Mouse (Mus musculus) brain, embryonic 14.5 days (tissue): ENCODE measurements around the gene Oaz1. TPM values are rescaled to one million over a fixed set of nuclear protein-coding genes. Genes with fewer than 3 reads are reported as not detected.
A peak's percentile ranks its signal among the peaks of the same experiment; 100 is the strongest.

Source experiments
- DNase-seq: peaks from one replicate; pipeline ENCODE4 v3.0.0-alpha.2; 2011; ENCODE audit warnings: low read depth
- CTCF ChIP-seq: fragments of 200-500 bp; IDR thresholded peaks from 2 replicates; pipeline ENCODE4 v1.5.1; 2012; ENCODE audit warnings: inconsistent platforms, mild to moderate bottlenecking, moderate library complexity, borderline replicate concordance; ENCODE audit not compliant: insufficient read depth, insufficient read length; ENCODE audit errors: extremely low read depth
- POLR2A ChIP-seq: fragments of 200-500 bp; IDR thresholded peaks from 2 replicates; pipeline ENCODE4 v1.6.1; 2012; ENCODE audit warnings: mild to moderate bottlenecking, inconsistent platforms, borderline replicate concordance; ENCODE audit not compliant: poor library complexity, insufficient read depth, insufficient read length, severe bottlenecking; ENCODE audit errors: extremely low read depth
- polyA plus RNA-seq: library from polyadenylated mRNA; depleted of rRNA; stranded (reverse); fragments of >200 nt; gene quantifications from 2 replicates; pipeline ENCODE4 v1.2.3, GENCODE M21; 2012; rRNA removed

Oaz1 gene
- polyA plus RNA-seq, result 685 and 1,025 TPM in 2 replicates

DNA sequence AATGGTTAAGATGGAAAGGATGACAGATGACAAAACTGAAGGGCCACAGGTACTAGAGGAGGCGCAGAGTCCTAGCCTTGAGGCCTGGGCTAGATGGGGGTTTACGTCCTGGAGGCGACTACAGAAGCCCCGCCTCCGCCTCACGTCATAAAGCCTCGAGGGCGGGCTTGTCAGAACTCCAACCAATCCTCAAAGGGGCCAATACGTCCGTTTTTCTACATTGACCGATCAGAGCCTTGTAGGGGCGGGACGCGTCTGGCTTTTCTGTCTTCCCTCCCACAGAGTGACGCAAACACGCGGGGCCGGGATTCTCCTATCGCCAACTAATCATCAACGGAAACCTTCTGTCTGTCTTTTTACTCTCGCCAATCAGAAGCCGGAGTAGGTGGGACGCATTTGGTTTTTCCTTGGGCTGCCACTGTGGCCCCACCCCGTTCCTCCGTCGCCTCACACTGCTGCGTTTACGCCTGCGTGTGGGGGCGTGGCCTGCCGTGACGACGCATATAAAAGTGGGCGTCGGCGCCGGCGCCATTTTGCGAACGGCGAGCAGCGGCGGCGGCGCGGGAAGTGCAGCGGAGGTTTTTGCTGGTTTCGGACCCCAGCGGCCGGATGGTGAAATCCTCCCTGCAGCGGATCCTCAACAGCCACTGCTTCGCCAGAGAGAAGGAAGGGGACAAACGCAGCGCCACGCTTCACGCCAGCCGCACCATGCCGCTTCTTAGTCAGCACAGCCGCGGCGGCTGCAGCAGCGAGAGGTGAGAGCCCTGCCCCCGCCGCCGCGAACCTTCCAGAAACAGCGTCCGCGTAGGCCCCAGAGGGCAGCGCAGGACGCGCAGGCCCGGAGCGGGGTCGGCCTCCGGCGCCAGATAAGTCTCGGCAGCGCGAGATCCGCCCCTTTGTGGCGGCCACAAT, at the start of gene Oaz1:
TSS of gene Oaz1 (plus strand) at position 506 of the 912 bp plus-strand sequence.
- TF ChIP-seq POLR2A, result peak; percentile 77
- TF ChIP-seq CTCF, result no peak
- DNase-seq, result peak; percentile 100

GRCm38 (mm10) chr10:80777123-80777522, 49.3 kb upstream of the Oaz1 start:
- TF ChIP-seq CTCF (no peak), POLR2A (no peak)
- no peak for DNase-seq

DNA sequence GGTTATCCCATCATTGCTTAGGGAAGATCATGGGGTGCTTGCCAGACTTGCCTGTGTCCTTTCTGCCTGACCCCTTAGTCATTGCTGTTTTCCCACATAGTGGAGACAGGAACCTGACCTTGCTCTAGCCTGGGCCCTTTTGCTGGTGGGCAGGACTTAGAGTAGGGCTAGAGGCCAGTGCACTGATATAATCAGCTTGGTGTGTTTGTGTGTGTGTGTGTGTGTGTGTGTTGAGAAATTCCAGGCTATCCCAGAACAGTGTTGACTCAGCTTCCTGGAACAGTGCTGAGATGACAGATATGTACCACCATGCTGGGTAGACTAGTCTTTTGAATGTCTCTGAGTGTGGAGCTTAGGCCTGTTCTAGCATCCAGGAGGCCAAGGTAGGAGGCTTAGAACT, 46.9 kb upstream of the Oaz1 start:
- DNase-seq, result no peak
- TF ChIP-seq POLR2A, result no peak
- TF ChIP-seq CTCF, result no peak

DNA sequence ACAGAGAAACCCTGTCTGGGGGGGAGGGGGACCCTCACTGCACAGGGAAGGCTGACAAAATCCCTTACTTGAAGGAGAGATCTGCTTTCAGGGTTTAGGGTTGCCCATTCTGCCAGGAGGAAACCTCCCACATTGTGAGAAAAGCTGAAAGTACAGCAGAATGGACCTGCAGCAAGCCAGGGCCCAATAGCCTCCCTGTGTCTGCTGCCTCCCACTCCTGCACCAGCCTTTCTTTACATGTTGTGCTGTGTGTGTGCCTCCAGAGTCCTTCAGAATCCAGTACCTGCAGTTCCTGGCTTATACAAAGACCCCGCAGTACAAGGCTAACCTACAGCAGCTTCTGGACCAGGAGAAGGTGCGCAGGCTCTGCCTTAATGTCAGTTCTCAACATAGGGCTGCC, 42.2 kb upstream of the Oaz1 start:
- no peak for TF ChIP-seq POLR2A
- TF ChIP-seq CTCF, result no peak
- no peak for DNase-seq

- TF ChIP-seq CTCF, result no peak
- no peak for TF ChIP-seq POLR2A
- DNase-seq, result no peak
These were observed 41.6 kb upstream of the Oaz1 start for GRCm38 (mm10) chr10:80784871-80785270.

DNA sequence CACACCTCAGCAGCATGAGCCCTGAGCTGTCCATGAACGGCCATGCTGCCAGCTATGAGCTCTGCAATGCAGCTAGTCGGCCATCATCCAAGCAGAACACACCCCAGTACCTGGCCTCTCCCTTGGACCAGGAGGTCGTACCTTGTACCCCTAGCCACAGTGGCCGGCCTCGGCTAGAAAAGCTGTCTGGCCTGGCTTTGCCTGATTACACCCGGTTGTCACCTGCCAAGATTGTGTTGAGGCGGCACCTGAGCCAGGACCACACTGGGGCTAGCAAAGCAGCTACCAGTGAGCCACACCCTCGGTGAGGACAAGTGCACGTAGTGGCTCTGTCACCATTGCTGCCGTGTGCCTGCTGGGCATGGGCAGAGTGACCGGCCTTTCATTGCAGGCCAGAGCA, 40.5 kb upstream of the Oaz1 start:
- TF ChIP-seq CTCF, result no peak
- TF ChIP-seq POLR2A, result no peak

GRCm38 (mm10) chr10:80787517-80787916, 38.9 kb upstream of the Oaz1 start:
- no peak for DNase-seq
- TF ChIP-seq POLR2A, result no peak
- no peak for TF ChIP-seq CTCF

More for the DNA sequence above, 40.5 kb upstream of the Oaz1 start:
- DNase-seq, result no peak

GRCm38 (mm10) chr10:80790761-80791404, 35.6 kb upstream of the Oaz1 start:
- TF ChIP-seq POLR2A (no peak), CTCF (no peak)
- no peak for DNase-seq

DNA sequence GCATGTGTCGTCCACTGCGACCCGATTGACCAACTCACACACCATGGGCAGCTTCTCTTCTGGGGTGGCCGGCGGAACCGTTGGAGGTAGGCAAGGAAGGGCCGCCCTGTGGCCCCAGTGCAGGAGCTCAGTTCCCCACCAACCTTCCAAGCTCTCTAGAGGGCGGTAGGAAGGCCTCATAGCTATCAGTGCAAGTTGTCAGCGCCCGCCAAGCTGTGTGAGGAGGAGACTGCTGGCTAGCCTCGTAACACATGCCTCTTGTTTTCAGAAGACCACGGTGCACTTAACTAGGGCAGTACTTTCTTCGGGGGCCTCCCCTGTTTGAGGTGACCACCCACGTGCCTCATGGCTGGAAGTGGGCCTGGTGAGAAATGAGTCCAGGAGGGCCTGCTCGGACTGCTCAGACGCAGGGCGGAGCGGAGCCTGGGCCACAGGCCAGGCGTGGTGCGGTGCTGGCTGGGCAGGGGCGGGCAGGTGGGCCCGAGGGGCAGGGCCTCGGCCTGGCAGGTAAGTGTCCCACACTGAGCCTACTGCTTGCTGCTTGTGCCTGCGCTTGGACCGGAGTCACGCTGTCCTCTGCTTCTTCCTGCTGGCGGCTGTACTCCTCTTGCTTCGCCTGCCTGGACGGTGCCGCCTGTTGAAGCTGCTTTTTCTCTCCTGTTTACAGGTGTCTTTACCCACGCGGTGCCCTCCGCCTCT, 34.8 kb upstream of the Oaz1 start:
- TF ChIP-seq POLR2A (no peak), CTCF (no peak)
- no peak for DNase-seq

DNA sequence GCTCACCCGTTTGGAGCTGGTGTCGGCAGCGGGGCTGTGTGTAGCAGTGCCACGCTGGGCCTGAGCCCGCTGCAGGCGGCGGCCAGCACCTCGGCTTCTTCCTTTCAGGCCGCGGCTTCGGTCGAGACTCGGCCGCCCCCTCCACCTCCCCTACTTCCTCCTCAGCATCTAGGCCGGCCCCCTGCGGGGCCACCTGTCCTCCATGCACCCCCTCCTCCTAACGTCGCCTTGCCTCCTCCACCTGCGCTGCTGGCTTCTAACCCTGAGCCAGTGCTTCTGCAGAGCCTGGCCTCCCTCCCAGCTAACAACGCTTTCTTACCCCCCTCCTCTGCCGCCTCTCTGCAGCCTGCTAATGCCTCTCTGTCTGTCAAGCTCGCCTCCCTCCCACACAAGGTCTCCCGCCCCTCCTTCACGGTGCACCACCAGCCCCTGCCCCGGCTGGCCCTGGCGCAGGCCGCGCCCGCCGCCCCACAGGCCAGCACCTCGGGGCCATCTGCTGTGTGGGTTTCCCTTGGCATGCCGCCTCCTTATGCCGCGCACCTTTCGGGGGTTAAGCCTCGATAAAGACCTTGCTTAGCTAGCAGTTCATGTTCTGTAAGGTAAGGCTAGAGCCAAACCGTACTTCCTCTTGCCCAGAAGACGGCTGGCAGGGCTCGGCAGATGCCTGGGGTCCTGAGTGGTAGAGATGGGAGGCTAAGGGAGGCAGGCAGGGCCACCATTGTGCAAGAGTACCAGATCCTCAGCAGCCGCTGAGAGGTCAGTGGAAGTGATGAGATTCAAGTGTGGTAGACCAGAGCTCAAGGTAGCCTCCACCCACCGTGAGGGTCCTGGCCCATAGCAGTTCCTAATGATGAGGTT, 34.1 kb upstream of the Oaz1 start:
- TF ChIP-seq CTCF (no peak), POLR2A (no peak)
- peak; percentile 24 for DNase-seq

GRCm38 (mm10) chr10:80793033-80793784, 33.2 kb upstream of the Oaz1 start:
- no peak for DNase-seq
- TF ChIP-seq CTCF, result no peak
- TF ChIP-seq POLR2A, result no peak
